8 mouse cellular contexts compared by ENCODE assay signal in the genomic region with DNA sequence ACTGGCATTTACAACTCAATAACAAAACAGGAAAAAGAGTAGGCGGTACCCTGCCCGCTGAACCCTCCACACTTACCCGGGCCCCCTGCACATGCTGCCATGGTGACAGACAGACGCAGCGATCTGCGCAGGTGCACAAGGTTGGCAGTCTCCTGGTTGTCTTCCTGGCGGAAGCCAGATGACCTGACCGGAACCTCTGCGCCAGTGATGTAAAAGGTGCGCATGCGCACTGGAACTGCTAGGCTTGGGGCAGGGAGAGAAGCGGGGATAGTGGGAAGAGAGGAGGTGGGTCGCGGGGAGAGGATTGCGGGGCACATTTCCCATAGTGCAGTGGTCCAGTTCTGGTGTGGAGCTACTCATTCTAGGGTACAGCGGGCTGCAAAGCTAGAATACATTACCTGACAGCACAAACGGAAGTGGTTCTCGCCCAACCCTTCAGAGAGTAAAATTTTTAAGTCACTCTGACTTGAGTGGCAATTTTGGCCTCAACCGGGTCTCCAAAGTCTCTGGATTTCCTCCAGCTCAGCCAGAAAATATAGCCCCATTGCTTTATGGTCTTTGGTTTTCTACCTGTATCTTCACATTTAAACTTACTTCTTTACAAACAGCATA. TPM values are rescaled to one million over a fixed set of nuclear protein-coding genes. Genes with fewer than 3 reads are reported as not detected.
DNase-seq lines count a peak whose midpoint lies in the region; ATAC-seq and TF ChIP-seq lines count a peak whose summit lies in the region.

TSS of gene Fam151b (minus strand) at position 164 of the 612 bp plus-strand sequence.

- ATAC-seq in forebrain, postnatal 0 days = peak; percentile 98
- peak; percentile 100 for ATAC-seq in neural tube, embryonic 14.5 days (ENCODE audit: low read depth)

- H3K9ac ChIP-seq in forebrain, postnatal 0 days = peak within 1 kb of the TSS; percentile 51
- H3K9ac ChIP-seq in neural tube, embryonic 14.5 days (replicated peaks; ENCODE audit: low read depth, low read length) = 0 out of 2 replicates have a peak within 1 kb of the TSS, but pooled peaks have one; percentile 21

- peak within 1 kb of the TSS; percentile 52 for H3K4me3 ChIP-seq in forebrain, postnatal 0 days (ENCODE audit: low read depth, low read length)
- peak within 1 kb of the TSS; percentile 33 for H3K4me3 ChIP-seq in neural tube, embryonic 14.5 days (ENCODE audit: low read depth, low read length)
- H3K4me3 ChIP-seq in testis, adult 2 months (ENCODE audit: control insufficient read depth, low read depth, low read length) = peak within 1 kb of the TSS; percentile 78

- H3K36me3 ChIP-seq in forebrain, postnatal 0 days (ENCODE audit: insufficient read depth) = peaks cover 2% of the 10 kb centered on the region; the same call in 1 of the 2 replicates
- H3K36me3 ChIP-seq in neural tube, embryonic 14.5 days (ENCODE audit: control insufficient read depth, insufficient read depth, low read length) = no peaks in the 10 kb centered on the region
- no peaks in the 10 kb centered on the region; the same call in 1 of the 2 replicates for H3K36me3 ChIP-seq in testis, adult 2 months (ENCODE audit: control insufficient read depth, insufficient read depth, low read length)

- no peak for TF ChIP-seq CTCF in forebrain, postnatal 0 days (IDR thresholded peaks at IDR 0.05; ENCODE audit: low read depth)
- TF ChIP-seq CTCF in testis, adult 2 months (IDR thresholded peaks at IDR 0.05; ENCODE audit: control insufficient read depth, insufficient read depth, insufficient replicate concordance, low read depth, low read length) = no peak

- peak; percentile 73 for DNase-seq in MEL-GATA-1-ER (ENCODE audit: extremely low read depth, low read depth)
- peak; percentile 90 for DNase-seq in cerebellum, adult 8-10 months
- peak; percentile 95 for DNase-seq in forebrain, postnatal 0 days
- peak; percentile 85 to 86 for DNase-seq in heart, postnatal 36 days
- peak; percentile 83 to 93 for DNase-seq in layer of hippocampus, adult 18-20 months (ENCODE audit: low spot score in 2 of 2)
- peak; percentile 93 to 95 for DNase-seq in lung, adult 18-20 months

- H3K27ac ChIP-seq in forebrain, postnatal 0 days (ENCODE audit: low read depth, low read length) = peak within 1 kb of the TSS; percentile 57
- H3K27ac ChIP-seq in neural tube, embryonic 14.5 days (ENCODE audit: low read depth, low read length) = peak within 1 kb of the TSS; percentile 58
- H3K27ac ChIP-seq in testis, adult 2 months (ENCODE audit: control insufficient read depth, insufficient read depth, low read depth, low read length) = peak within 1 kb of the TSS; percentile 73

- no peaks in the 10 kb centered on the region for H3K4me1 ChIP-seq in forebrain, postnatal 0 days (ENCODE audit: insufficient read depth)
- H3K4me1 ChIP-seq in neural tube, embryonic 14.5 days (ENCODE audit: control insufficient read depth, insufficient read depth, low read length) = no peaks in the 10 kb centered on the region
- peaks cover 4% of the 10 kb centered on the region; the same call in 1 of the 2 replicates for H3K4me1 ChIP-seq in testis, adult 2 months (ENCODE audit: control insufficient read depth, insufficient read depth, low read length)

- intact Hi-C loops in heart, postnatal 36 days (cut with DNase I) = loop anchor here (2.0 kb wide), 2 partner anchors 127 to 571 kb away; no protein-coding TSS in a partner anchor

- no peaks in the 10 kb centered on the region for H3K27me3 ChIP-seq in forebrain, postnatal 0 days (ENCODE audit: insufficient read depth, low read length)
- H3K27me3 ChIP-seq in neural tube, embryonic 14.5 days (ENCODE audit: control insufficient read depth, insufficient read depth, low read length) = no peaks in the 10 kb centered on the region
- H3K27me3 ChIP-seq in testis, adult 2 months (ENCODE audit: control insufficient read depth, insufficient read depth, low read length) = no peaks in the 10 kb centered on the region

- WGBS in forebrain, postnatal 0 days = 7% methylated on average over 19 of the region's 19 CpGs
- 6% methylated on average over 19 of the region's 19 CpGs for WGBS in neural tube, embryonic 14.5 days

- TF ChIP-seq POLR2A in testis, adult 2 months (IDR thresholded peaks at IDR 0.05; ENCODE audit: control insufficient read depth, low read depth, low read length) = peak; percentile 85

- H3K4me2 ChIP-seq in forebrain, postnatal 0 days (ENCODE audit: low read depth) = peak within 1 kb of the TSS; percentile 62
- H3K4me2 ChIP-seq in neural tube, embryonic 14.5 days (ENCODE audit: low read depth, low read length) = peak within 1 kb of the TSS; percentile 69

- no peaks in the 10 kb centered on the region for H3K9me3 ChIP-seq in forebrain, postnatal 0 days (ENCODE audit: low read length)
- no peaks in the 10 kb centered on the region for H3K9me3 ChIP-seq in neural tube, embryonic 14.5 days (ENCODE audit: control insufficient read depth, low read length)

RNA-seq across cellular contexts. Expression of gene Fam151b, which starts in this region (rescaled TPM):
- 7.9 and 9.9 TPM in 2 replicates for total RNA-seq in forebrain, postnatal 0 days (2014; rRNA removed)
- polyA plus RNA-seq in forebrain, postnatal 0 days (2015; fragmentation: Nextera tagmentation; extraction: Ambion mirVana) = 0.19 TPM in 1 of 2 replicates, not detected in the other
- 1 to 10 TPM; 1.8 to 2.5 TPM for total RNA-seq in heart, postnatal 36 days (2021)
- total RNA-seq in layer of hippocampus, adult 18-20 months (2021) = 10 to 100 TPM in 1 of 2 experiments, 1 to 10 TPM in 1; 8.2 to 11.1 TPM
- polyA plus RNA-seq in neural tube, embryonic 14.5 days (2014; fragmentation: Nextera tagmentation; extraction: Ambion mirVana) = 0.22 and 0.47 TPM in 2 replicates
- 10.5 and 11.3 TPM in 2 replicates for polyA plus RNA-seq in testis, adult 2 months (2012; rRNA removed)

Comparison
In these comparisons a context has a peak if more than half of its experiments do, and no peak if none do; other contexts are left out.
1. Peak in every context shown above with its lines: DNase-seq, ATAC-seq, H3K4me3 ChIP-seq and H3K27ac ChIP-seq.
2. Peak in ATAC-seq, H3K4me3 ChIP-seq, H3K27ac ChIP-seq, H3K9ac ChIP-seq and H3K4me2 ChIP-seq in neural tube, embryonic 14.5 days; RNA of the gene not detected or under 1 TPM.